Mouse (Mus musculus) embryonic facial prominence, embryonic 13.5 days (tissue): Measurements from ENCODE around the gene Mical3. TPM values are rescaled to one million over a fixed set of nuclear protein-coding genes. Genes with fewer than 3 reads are reported as not detected.

Experiments used
- ATAC-seq: fragments of 200-750 bp; cut with Nextera tagmentation; 2 replicates; pipeline ENCODE4 v1.8.0; 2017; ENCODE audit warnings: low read depth; ENCODE audit not compliant: insufficient number of reproducible peaks, insufficient read depth, low FRiP score, low TSS enrichment
- H3K27ac ChIP-seq: fragments of 300-500 bp; sonication (generic); 2 replicates; pipeline ENCODE4 v1.5.1; 2015; ENCODE audit warnings: moderate library complexity, mild to moderate bottlenecking, inconsistent platforms
- H3K27me3 ChIP-seq: fragments of 300-500 bp; sonication (generic); 2 replicates; pipeline ENCODE4 v1.6.1; 2015; ENCODE audit warnings: mild to moderate bottlenecking, inconsistent platforms
- H3K36me3 ChIP-seq: fragments of 300-500 bp; sonication (generic); 2 replicates; pipeline ENCODE4 v1.6.1; 2015; ENCODE audit warnings: mild to moderate bottlenecking, inconsistent platforms
- H3K4me1 ChIP-seq: fragments of 300-500 bp; sonication (generic); 2 replicates; pipeline ENCODE4 v1.6.1; 2015; ENCODE audit warnings: inconsistent platforms
- H3K4me2 ChIP-seq: fragments of 300-500 bp; sonication (generic); 2 replicates; pipeline ENCODE4 v1.6.1; 2015; ENCODE audit warnings: moderate library complexity, mild to moderate bottlenecking, inconsistent platforms
- H3K4me3 ChIP-seq: fragments of 300-500 bp; sonication (generic); 2 replicates; pipeline ENCODE4 v1.5.1; 2015; ENCODE audit warnings: mild to moderate bottlenecking, inconsistent platforms
- H3K9ac ChIP-seq: fragments of 300-500 bp; sonication (generic); 2 replicates; pipeline ENCODE4 v1.6.1; 2015; ENCODE audit warnings: mild to moderate bottlenecking, inconsistent platforms
- H3K9me3 ChIP-seq: fragments of 300-500 bp; sonication (generic); 2 replicates; pipeline ENCODE4 v1.6.1; 2016; ENCODE audit warnings: inconsistent platforms
- WGBS: fragments of 180-500 bp; shearing (Covaris S2); methylation state at CpG from one replicate; pipeline ENCODE4 v1.1.7; 2015; ENCODE audit warnings: mixed read lengths; 5-methylcytosine and 5-hydroxymethylcytosine counted together
- polyA plus RNA-seq: library from polyadenylated mRNA; unstranded; fragments of >200 nt; fragmentation: Nextera tagmentation; extraction: Ambion mirVana; gene quantifications from 2 replicates; pipeline ENCODE4 v1.2.1, GENCODE M21; 2015

Gene Mical3
- polyA plus RNA-seq, 1 experiment from 2014 or later, result 12.3 TPM

DNA sequence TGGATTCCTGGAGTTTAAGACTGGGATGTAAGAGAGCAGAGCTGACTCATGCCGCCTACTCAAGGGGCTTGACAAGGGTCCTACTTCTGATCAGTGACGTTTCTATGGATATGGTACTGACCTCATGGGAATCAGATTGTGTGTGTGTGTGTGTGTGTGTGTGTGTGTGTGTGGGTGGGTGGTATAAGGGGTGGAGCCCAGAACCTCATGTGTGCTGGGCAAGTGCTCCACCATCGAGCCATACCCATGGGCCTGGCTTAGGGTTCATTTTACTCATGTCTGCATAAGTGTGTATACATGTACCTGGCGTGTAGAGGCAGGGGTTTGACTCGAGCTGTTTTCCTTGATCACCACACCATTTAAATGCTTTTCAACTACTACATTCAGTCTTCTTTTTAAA, 186.8 kb downstream of the Mical3 start:
- Histone ChIP-seq H3K9ac (no peak overlapping the region), H3K27ac (no peak overlapping the region), H3K4me2 (no peak overlapping the region), H3K9me3 (no peaks in the 10 kb centered on the region), H3K36me3 (peaks cover 24% of the 10 kb centered on the region), H3K27me3 (no peaks in the 10 kb centered on the region), H3K4me3 (no peak overlapping the region), H3K4me1 (no peaks in the 10 kb centered on the region)
- ATAC-seq, result no peak
- WGBS, result 82% methylated on average over 5 of the region's 5 CpGs

DNA sequence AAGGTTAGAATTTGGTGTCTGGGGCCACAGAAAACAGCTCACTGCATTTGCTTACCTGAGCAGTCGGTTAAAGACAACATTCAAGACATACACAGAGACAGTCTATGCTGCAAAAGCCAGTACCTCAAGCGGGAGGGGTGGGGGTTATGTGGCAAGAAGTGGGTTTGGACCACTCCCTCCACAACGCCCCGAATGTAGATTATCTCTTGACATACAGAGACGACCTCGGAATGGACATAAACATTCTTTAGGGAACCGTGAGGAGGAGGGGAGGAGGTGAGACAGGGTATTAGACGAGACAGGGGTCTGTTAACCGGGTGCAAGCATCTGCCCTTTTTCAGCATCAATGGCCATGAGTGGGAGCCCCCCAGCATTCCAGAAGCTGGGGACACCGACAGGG, 187.2 kb downstream of the Mical3 start:
- 91% methylated on average over 10 of the region's 10 CpGs for WGBS
- ATAC-seq, result no peak
- H3K9me3 ChIP-seq, result no peaks in the 10 kb centered on the region
- H3K27me3 ChIP-seq, result no peaks in the 10 kb centered on the region
- no peaks in the 10 kb centered on the region for H3K4me1 ChIP-seq
- H3K4me2 ChIP-seq, result no peak overlapping the region
- H3K27ac ChIP-seq, result no peak overlapping the region
- H3K36me3 ChIP-seq, result peaks cover 21% of the 10 kb centered on the region
- H3K9ac ChIP-seq, result no peak overlapping the region
- H3K4me3 ChIP-seq, result no peak overlapping the region

DNA sequence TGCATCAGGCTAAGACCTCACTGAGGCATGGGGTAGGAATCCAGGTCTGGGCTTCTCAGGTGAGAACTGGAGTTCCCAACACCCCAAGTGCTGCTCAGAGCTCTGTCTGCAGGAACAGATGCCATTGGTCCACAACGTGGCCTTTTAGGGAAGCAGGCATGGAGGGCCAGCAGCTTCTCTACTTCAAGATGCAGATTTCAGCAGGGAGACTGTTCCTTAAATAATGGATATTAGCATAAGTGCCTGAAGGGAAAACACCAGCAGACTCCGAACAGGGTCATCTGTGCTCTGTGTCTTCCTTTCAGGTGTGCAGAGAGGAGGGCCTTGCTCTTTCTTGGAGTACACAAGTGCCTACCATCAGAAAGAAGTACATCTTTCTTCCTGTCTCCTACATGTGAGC, 187.7 kb downstream of the Mical3 start:
- Histone ChIP-seq H3K4me1 (0 out of 2 replicates have a peak, but pooled peaks cover 4% of the 10 kb centered on the region), H3K9ac (no peak overlapping the region), H3K4me3 (no peak overlapping the region), H3K27me3 (no peaks in the 10 kb centered on the region), H3K27ac (no peak overlapping the region), H3K36me3 (peaks cover 16% of the 10 kb centered on the region), H3K9me3 (no peaks in the 10 kb centered on the region), H3K4me2 (no peak overlapping the region)
- ATAC-seq, result no peak
- 64% methylated on average over 2 of the region's 2 CpGs for WGBS

DNA sequence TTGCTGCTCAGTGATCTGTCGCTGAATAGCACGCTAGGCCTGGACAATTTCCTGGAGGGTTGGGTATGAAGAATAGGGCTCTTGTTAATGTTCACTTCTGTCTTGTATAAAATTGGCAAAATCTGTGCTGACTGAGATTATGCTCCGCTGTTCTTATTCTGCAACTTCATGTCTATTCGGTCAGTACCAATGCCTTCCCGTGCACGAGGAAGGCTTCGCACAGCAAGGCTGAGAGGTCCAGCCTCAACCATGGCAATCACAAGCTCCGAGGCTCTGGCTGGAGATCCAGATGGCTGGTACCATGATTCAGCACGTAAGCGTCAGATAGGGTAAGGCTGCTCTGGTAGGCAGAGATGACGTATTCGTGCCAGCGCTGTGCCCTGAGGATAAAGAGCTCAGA, 189.2 kb downstream of the Mical3 start:
- ATAC-seq, result no peak
- H3K27me3 ChIP-seq, result no peaks in the 10 kb centered on the region
- H3K4me1 ChIP-seq, result 0 out of 2 replicates have a peak, but pooled peaks cover 4% of the 10 kb centered on the region
- no peak overlapping the region for H3K4me3 ChIP-seq
- H3K4me2 ChIP-seq, result no peak overlapping the region
- H3K27ac ChIP-seq, result no peak overlapping the region
- no peak overlapping the region for H3K9ac ChIP-seq
- H3K36me3 ChIP-seq, result peaks cover 7% of the 10 kb centered on the region; the same call in 1 of the 2 replicates
- no peaks in the 10 kb centered on the region for H3K9me3 ChIP-seq
- 89% methylated on average over 13 of the region's 13 CpGs for WGBS

DNA sequence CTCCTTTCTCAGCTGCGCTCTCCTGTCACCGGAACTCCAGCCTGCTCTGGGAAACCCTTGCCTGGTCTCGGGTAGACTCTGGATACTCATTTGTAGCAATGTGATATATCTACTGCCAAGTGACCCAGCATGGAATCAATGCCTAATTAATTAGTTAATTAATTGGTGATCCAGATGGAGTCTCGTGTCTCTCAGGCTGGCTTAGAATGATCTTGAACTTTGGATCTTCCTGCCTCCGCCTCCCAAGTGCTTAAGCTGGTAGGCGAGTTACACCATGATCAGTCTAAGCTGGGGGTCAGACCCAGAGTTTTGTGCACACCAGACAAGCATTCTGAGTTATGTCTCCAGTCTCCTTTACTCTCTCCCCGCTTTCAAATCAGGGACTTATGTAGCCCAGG, 189.7 kb downstream of the Mical3 start:
- Histone ChIP-seq H3K4me1 (0 out of 2 replicates have a peak, but pooled peaks cover 4% of the 10 kb centered on the region), H3K4me3 (no peak overlapping the region), H3K9me3 (no peaks in the 10 kb centered on the region), H3K9ac (no peak overlapping the region), H3K27me3 (no peaks in the 10 kb centered on the region), H3K36me3 (peaks cover 5% of the 10 kb centered on the region; the same call in 1 of the 2 replicates), H3K27ac (no peak overlapping the region), H3K4me2 (no peak overlapping the region)
- 79% methylated on average over 7 of the region's 7 CpGs for WGBS
- no peak for ATAC-seq

DNA sequence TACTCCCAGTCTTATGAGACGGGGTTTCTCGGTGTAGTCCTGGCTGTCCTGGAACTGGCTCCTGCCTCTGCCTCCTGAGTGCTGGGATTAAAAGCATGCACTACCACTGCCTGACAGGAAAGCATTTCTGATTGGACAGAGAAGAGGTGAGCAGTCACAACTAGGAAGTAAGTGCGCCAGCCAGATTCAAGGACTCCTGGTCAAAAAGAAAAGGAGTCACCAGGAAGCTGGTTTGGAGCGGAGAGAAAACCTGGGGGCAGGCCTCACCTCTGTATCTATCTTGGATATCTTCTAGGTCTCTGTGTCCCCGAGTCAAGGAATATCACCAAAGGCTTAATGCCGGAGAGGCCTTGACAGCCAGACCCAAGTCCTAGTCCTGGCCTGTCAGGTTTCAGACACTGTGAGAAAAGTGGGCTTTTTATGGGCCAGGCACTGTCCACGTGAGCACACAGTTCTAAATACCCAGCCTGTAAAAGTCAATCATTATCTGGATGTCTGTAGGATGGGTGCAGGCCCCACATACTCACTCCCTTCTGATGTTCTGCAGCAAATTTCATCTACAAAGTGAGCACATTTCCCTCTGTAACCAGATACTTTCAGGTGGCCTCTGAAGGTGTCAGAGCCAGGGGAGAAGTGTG, 190.2 kb downstream of the Mical3 start:
- 85% methylated on average over 7 of the region's 7 CpGs for WGBS

DNA sequence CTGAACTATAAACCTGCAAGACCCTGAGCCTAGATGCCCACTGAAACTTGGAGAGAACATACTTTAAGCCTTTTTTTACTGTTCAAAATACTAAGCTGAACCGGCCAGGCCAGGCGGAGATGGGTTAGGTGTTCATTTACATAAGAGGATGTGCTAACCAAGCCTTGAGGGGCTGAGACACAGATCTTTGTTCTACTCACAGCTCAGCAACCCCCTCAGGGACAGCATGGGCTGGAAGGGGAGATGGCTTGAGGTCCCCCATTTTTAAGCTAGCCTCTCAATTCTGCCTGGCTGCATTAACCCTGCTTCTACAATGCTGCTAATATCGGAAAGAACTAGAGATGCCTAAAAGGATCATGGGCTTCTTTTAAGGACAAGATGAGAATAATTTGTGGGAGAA, 191.0 kb downstream of the Mical3 start:
- Histone ChIP-seq H3K9ac (no peak overlapping the region), H3K4me1 (0 out of 2 replicates have a peak, but pooled peaks cover 4% of the 10 kb centered on the region), H3K36me3 (peaks cover 2% of the 10 kb centered on the region; the same call in 1 of the 2 replicates), H3K9me3 (no peaks in the 10 kb centered on the region), H3K27ac (no peak overlapping the region), H3K4me2 (no peak overlapping the region), H3K4me3 (no peak overlapping the region), H3K27me3 (no peaks in the 10 kb centered on the region)
- WGBS, result 86% methylated on average over 3 of the region's 3 CpGs
- ATAC-seq, result no peak

More for the DNA sequence above, 190.2 kb downstream of the Mical3 start:
- no peak for ATAC-seq
- no peaks in the 10 kb centered on the region for H3K9me3 ChIP-seq
- H3K9ac ChIP-seq, result no peak overlapping the region
- H3K27ac ChIP-seq, result no peak overlapping the region
- no peaks in the 10 kb centered on the region for H3K36me3 ChIP-seq
- H3K4me1 ChIP-seq, result 0 out of 2 replicates have a peak, but pooled peaks cover 4% of the 10 kb centered on the region
- no peaks in the 10 kb centered on the region for H3K27me3 ChIP-seq
- no peak overlapping the region for H3K4me2 ChIP-seq
- no peak overlapping the region for H3K4me3 ChIP-seq

DNA sequence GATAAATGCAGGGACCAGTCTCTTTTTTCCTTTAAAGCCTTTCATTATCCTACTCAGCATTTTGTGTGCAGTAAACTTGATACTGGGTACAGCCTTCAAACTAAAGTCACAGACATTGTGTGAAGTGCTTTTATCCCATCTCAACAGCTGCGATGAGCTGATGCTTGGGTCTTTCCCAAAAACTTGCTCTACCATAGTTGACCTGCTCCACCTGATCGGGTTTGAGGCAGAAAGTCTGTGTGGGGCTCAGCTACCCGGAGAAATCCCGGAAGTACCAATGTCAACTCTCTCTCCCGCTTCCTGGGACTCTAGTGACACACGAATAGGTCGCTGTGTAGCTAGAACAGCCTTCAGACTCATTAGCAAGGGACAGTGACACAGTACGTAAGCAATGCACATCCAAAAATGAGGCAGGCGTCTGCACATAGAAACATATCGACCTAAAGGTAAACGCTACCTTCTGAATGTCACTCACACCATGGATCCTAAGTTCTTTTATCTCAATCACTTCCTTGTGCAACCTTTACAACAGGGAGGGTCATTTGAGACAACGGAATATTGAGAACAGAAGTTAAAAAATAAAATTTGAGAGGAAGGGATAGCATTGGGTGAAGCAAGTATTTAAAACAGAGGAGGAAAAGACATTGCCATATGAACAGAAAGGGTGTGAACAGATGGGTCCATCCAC, 191.9 kb downstream of the Mical3 start:
- no peaks in the 10 kb centered on the region for H3K9me3 ChIP-seq
- H3K36me3 ChIP-seq, result peaks cover 11% of the 10 kb centered on the region
- 0 out of 2 replicates have a peak, but pooled peaks cover 4% of the 10 kb centered on the region for H3K4me1 ChIP-seq
- no peak overlapping the region for H3K4me2 ChIP-seq
- WGBS, result 84% methylated on average over 12 of the region's 12 CpGs
- H3K9ac ChIP-seq, result no peak overlapping the region
- H3K27me3 ChIP-seq, result no peaks in the 10 kb centered on the region
- no peak overlapping the region for H3K27ac ChIP-seq
- H3K4me3 ChIP-seq, result no peak overlapping the region
- ATAC-seq, result no peak

DNA sequence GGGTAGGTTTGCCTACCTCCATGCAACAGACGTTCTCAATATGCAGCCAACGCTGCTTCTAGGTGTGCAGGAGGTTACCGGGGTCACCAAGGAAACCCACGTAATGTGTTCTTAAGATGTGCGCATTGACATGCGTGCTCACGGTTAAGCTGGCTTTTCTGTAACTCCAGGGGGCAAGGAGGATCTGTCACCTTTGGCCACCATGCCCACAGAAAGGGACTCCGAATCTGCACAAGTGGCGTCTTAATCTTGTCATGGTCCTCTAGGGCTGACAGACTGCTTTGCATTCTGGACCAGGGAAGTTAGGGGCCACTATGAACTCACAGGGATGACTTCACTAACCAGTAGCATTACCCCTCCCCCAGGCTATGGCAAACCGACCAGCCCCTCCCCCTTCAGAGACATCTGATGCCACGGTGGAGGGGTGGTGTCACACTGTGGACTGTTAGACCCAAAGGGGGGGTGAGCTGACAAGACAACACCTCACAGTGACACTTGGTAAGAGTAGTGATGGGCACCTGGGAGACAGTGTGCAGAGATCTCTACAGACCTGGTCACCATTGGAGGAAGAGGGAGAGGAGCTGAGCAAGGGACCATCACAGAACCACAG, 192.7 kb downstream of the Mical3 start:
- ATAC-seq, result no peak
- Histone ChIP-seq H3K9me3 (no peaks in the 10 kb centered on the region), H3K4me1 (0 out of 2 replicates have a peak, but pooled peaks cover 4% of the 10 kb centered on the region), H3K4me3 (no peak overlapping the region), H3K9ac (no peak overlapping the region), H3K27ac (no peak overlapping the region), H3K36me3 (peaks cover 17% of the 10 kb centered on the region), H3K4me2 (no peak overlapping the region), H3K27me3 (no peaks in the 10 kb centered on the region)
- WGBS, result 72% methylated on average over 11 of the region's 11 CpGs

DNA sequence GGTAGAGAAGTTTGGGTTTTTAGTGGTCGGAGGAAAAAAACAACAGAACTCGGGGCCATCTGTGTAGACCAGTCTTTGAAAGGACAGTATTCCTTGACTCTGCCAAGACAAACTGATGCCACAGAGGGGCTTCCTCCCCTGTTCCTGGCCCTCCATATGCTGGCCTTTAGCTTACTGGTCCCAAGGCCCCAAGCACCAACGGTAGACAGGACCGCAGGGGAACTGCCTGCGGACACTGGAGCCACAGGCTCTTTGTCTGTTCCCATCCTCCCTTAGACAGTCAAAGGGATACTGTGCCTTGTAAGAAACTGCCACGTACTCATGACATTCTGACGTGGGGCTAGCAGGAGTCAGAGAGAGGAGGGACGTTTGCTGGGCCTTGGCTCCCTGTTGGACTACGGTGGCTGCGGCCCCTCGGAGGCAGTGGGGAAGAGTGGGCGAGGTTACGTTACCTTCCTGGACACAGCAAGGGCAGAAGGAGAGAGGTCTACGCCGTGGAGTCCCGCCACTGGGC, 193.6 kb downstream of the Mical3 start:
- no peak for ATAC-seq
- Histone ChIP-seq H3K4me3 (no peak overlapping the region), H3K4me2 (no peak overlapping the region), H3K36me3 (peaks cover 27% of the 10 kb centered on the region), H3K9ac (no peak overlapping the region), H3K27ac (no peak overlapping the region), H3K27me3 (no peaks in the 10 kb centered on the region), H3K4me1 (0 out of 2 replicates have a peak, but pooled peaks cover 4% of the 10 kb centered on the region), H3K9me3 (no peaks in the 10 kb centered on the region)
- WGBS, result 91% methylated on average over 16 of the region's 16 CpGs

DNA sequence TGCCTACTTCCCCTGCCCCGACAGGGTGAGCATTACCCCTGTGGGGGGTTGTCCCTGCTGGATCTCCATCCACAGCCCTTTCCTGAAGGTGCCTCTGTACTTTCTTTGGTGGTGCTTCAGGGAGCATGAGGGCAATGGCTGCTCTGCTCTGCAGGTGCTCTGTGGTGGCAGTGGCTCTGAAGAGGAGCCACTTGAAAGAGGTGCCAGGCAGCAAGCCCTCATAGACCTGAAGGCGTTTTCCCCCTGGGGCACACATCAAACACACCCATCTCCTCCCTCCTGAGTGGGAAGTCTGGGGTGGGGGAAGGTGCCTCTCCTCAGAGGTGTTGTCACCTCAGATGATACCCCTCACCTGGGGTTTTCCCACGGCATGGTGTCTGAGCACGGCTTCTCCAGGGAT, 196.6 kb downstream of the Mical3 start:
- 0 out of 2 replicates have a peak, but pooled peaks cover 4% of the 10 kb centered on the region for H3K4me1 ChIP-seq
- no peaks in the 10 kb centered on the region for H3K27me3 ChIP-seq
- H3K27ac ChIP-seq, result no peak overlapping the region
- peaks cover 37% of the 10 kb centered on the region for H3K36me3 ChIP-seq
- H3K4me2 ChIP-seq, result no peak overlapping the region
- H3K9me3 ChIP-seq, result no peaks in the 10 kb centered on the region
- no peak for ATAC-seq
- no peak overlapping the region for H3K4me3 ChIP-seq
- H3K9ac ChIP-seq, result no peak overlapping the region
- WGBS, result 76% methylated on average over 4 of the region's 4 CpGs
